Mouse (Mus musculus) midbrain, embryonic 14.5 days (tissue): Measurements from ENCODE around the gene Abl1. TPM values are rescaled to one million over a fixed set of nuclear protein-coding genes. Genes with fewer than 3 reads are reported as not detected.

Experiments
- ATAC-seq: fragments of 200-750 bp; cut with Nextera tagmentation; 2 replicates; pipeline ENCODE4 v1.8.0; 2017; ENCODE audit warnings: moderate number of reproducible peaks, moderate library complexity; ENCODE audit not compliant: low FRiP score, low TSS enrichment
- DNase-seq: peaks from one replicate; pipeline ENCODE4 v3.0.0-alpha.2; 2015
- H3K27ac ChIP-seq: fragments of 300-500 bp; sonication (generic); replicated peaks from 2 replicates; pipeline ENCODE4 v1.5.1; 2014; ENCODE audit warnings: mild to moderate bottlenecking, low read depth, low read length, moderate library complexity
- H3K27me3 ChIP-seq: fragments of 300-500 bp; sonication (generic); 2 replicates; pipeline ENCODE4 v1.6.1; 2014; ENCODE audit warnings: low read length, control low read depth, mixed read lengths; ENCODE audit not compliant: control insufficient read depth, insufficient read depth
- H3K36me3 ChIP-seq: fragments of 300-500 bp; sonication (generic); 2 replicates; pipeline ENCODE4 v1.6.1; 2014; ENCODE audit warnings: low read length, control low read depth; ENCODE audit not compliant: control insufficient read depth, insufficient read depth
- H3K4me1 ChIP-seq: fragments of 300-500 bp; sonication (generic); 2 replicates; pipeline ENCODE4 v1.6.1; 2014; ENCODE audit warnings: mild to moderate bottlenecking, antibody characterized with exemption, low read length, control low read depth; ENCODE audit not compliant: control insufficient read depth, insufficient read depth
- H3K4me2 ChIP-seq: fragments of 300-500 bp; sonication (generic); 2 replicates; pipeline ENCODE4 v1.6.1; 2014; ENCODE audit warnings: mild to moderate bottlenecking, low read length, moderate library complexity
- H3K4me3 ChIP-seq: fragments of 300-500 bp; sonication (generic); replicated peaks from 2 replicates; pipeline ENCODE4 v1.5.1; 2014; ENCODE audit warnings: low read depth, low read length
- H3K9ac ChIP-seq: fragments of 300-500 bp; sonication (generic); replicated peaks from 2 replicates; pipeline ENCODE4 v1.6.1; 2014; ENCODE audit warnings: mild to moderate bottlenecking, low read length, moderate library complexity
- H3K9me3 ChIP-seq: fragments of 300-500 bp; sonication (generic); 2 replicates; pipeline ENCODE4 v1.6.1; 2016; ENCODE audit warnings: low read length, control low read depth, mixed read lengths; ENCODE audit not compliant: control insufficient read depth
- WGBS: fragments of 180-500 bp; shearing (Covaris S2); extraction: QIAGEN DNeasy Blood & Tissue Kit; methylation state at CpG from one replicate; pipeline ENCODE4 v1.1.7; 2014; 5-methylcytosine and 5-hydroxymethylcytosine counted together
- polyA plus RNA-seq: library from polyadenylated mRNA; unstranded; fragments of >200 nt; fragmentation: Nextera tagmentation; extraction: Ambion mirVana; gene quantifications from 2 replicates; pipeline ENCODE4 v1.2.1, GENCODE M21; 2014

The Abl1 gene
- polyA plus RNA-seq, 1 experiment from 2014 or later = 27.6 TPM

GRCm38 (mm10) chr2:31653971-31654853 lies 34.0 kb upstream of the Abl1 start:
- ATAC-seq (peak; percentile 81), DNase-seq (peak; percentile 86)
- peak overlapping the region; percentile 56 for H3K9ac ChIP-seq
- H3K4me3 ChIP-seq = peak overlapping the region; percentile 49
- no peaks in the 10 kb centered on the region for H3K36me3 ChIP-seq
- peak overlapping the region; percentile 77 for H3K4me2 ChIP-seq
- WGBS = 2% methylated on average over 109 of the region's 109 CpGs
- no peaks in the 10 kb centered on the region for H3K9me3 ChIP-seq
- 0 out of 2 replicates have a peak, but pooled peaks cover 9% of the 10 kb centered on the region for H3K4me1 ChIP-seq
- H3K27ac ChIP-seq = peak overlapping the region; percentile 13; the same call in 1 of the 2 replicates
- H3K27me3 ChIP-seq = peaks cover 92% of the 10 kb centered on the region

- H3K9me3 ChIP-seq = no peaks in the 10 kb centered on the region
- 0 out of 2 replicates have a peak, but pooled peaks cover 9% of the 10 kb centered on the region for H3K4me1 ChIP-seq
- no peaks in the 10 kb centered on the region for H3K36me3 ChIP-seq
- DNase-seq (peak; percentile 80), ATAC-seq (no peak)
- H3K27ac ChIP-seq = no peak overlapping the region
- WGBS = 8% methylated on average over 22 of the region's 22 CpGs
- H3K4me3 ChIP-seq = peak overlapping the region; percentile 49
- peaks cover 88% of the 10 kb centered on the region for H3K27me3 ChIP-seq
- peak overlapping the region; percentile 77 for H3K4me2 ChIP-seq
- peak overlapping the region; percentile 56; the same call in 1 of the 2 replicates for H3K9ac ChIP-seq
These were observed 33.2 kb upstream of the Abl1 start for GRCm38 (mm10) chr2:31654854-31655559.

GRCm38 (mm10) chr2:31656374-31656773 lies 31.8 kb upstream of the Abl1 start:
- no peak overlapping the region for H3K4me3 ChIP-seq
- H3K4me1 ChIP-seq = 0 out of 2 replicates have a peak, but pooled peaks cover 9% of the 10 kb centered on the region
- no peak overlapping the region for H3K9ac ChIP-seq
- WGBS = 87% methylated on average over 7 of the region's 7 CpGs
- no peaks in the 10 kb centered on the region for H3K36me3 ChIP-seq
- H3K27ac ChIP-seq = no peak overlapping the region
- DNase-seq = no peak
- peaks cover 76% of the 10 kb centered on the region for H3K27me3 ChIP-seq
- H3K9me3 ChIP-seq = no peaks in the 10 kb centered on the region
- ATAC-seq = no peak
- no peak overlapping the region for H3K4me2 ChIP-seq

- Histone ChIP-seq H3K9me3 (no peaks in the 10 kb centered on the region), H3K27ac (no peak overlapping the region), H3K36me3 (no peaks in the 10 kb centered on the region), H3K9ac (no peak overlapping the region), H3K27me3 (peaks cover 32% of the 10 kb centered on the region), H3K4me3 (no peak overlapping the region), H3K4me1 (no peaks in the 10 kb centered on the region), H3K4me2 (no peak overlapping the region)
- ATAC-seq = no peak
- DNase-seq = no peak
- WGBS = 71% methylated on average over 8 of the region's 8 CpGs
These were observed 25.0 kb upstream of the Abl1 start for GRCm38 (mm10) chr2:31662939-31663803.

DNA sequence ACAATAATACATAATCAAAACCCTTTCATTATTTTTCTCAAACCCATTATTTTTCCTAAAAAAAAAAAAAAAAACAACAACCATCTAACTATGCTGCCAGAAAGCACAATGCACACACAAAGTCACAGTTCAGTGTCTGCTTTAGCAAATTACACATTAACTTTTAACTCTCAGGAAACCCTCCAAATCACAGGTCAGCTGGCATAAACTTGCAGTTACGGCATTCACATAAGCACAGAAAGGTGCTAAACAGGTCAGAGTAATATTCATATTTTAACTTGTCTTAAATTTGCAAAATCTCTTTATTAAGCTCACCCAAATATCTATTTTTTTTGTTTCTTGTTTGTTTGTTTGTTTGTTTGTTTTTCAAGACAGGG lies 24.4 kb upstream of the Abl1 start:
- Histone ChIP-seq H3K4me3 (no peak overlapping the region), H3K4me2 (no peak overlapping the region), H3K36me3 (no peaks in the 10 kb centered on the region), H3K27ac (no peak overlapping the region), H3K4me1 (no peaks in the 10 kb centered on the region), H3K27me3 (peaks cover 25% of the 10 kb centered on the region), H3K9ac (no peak overlapping the region), H3K9me3 (no peaks in the 10 kb centered on the region)
- ATAC-seq (no peak), DNase-seq (no peak)
- 94% methylated on average over 1 of the region's 1 CpGs for WGBS

GRCm38 (mm10) chr2:31667332-31667731 lies 20.8 kb upstream of the Abl1 start:
- H3K27me3 ChIP-seq = peaks cover 11% of the 10 kb centered on the region; the same call in 1 of the 2 replicates
- H3K4me3 ChIP-seq = no peak overlapping the region
- no peaks in the 10 kb centered on the region for H3K9me3 ChIP-seq
- no peaks in the 10 kb centered on the region for H3K36me3 ChIP-seq
- H3K4me2 ChIP-seq = no peak overlapping the region
- DNase-seq = peak; percentile 69
- no peak overlapping the region for H3K27ac ChIP-seq
- peaks cover 4% of the 10 kb centered on the region; the same call in 1 of the 2 replicates for H3K4me1 ChIP-seq
- WGBS = 18% methylated on average over 4 of the region's 4 CpGs
- no peak overlapping the region for H3K9ac ChIP-seq
- ATAC-seq = no peak

GRCm38 (mm10) chr2:31670551-31671035 lies 17.6 kb upstream of the Abl1 start, which contains the start of gene Exosc2:
Gene Exosc2, plus strand, starts transcription at chr2:31670715.
- H3K4me1 ChIP-seq = peaks cover 4% of the 10 kb centered on the region; the same call in 1 of the 2 replicates
- H3K4me3 ChIP-seq = peak within 1 kb of the TSS; percentile 68
- H3K27me3 ChIP-seq = peaks cover 4% of the 10 kb centered on the region; the same call in 1 of the 2 replicates
- H3K36me3 ChIP-seq = peaks cover 31% of the 10 kb centered on the region
- no peak within 1 kb of the TSS for H3K27ac ChIP-seq
- H3K4me2 ChIP-seq = peak within 1 kb of the TSS; percentile 92
- peak within 1 kb of the TSS; percentile 72 for H3K9ac ChIP-seq
- H3K9me3 ChIP-seq = no peaks in the 10 kb centered on the region
- DNase-seq (peak; percentile 97), ATAC-seq (peak; percentile 94)
- WGBS = under 1% methylated on average over 27 of the region's 27 CpGs

GRCm38 (mm10) chr2:31678641-31679040 lies 9.5 kb upstream of the Abl1 start:
- no peak for ATAC-seq
- no peak for DNase-seq
- H3K36me3 ChIP-seq = peaks cover 62% of the 10 kb centered on the region

More at GRCm38 (mm10) chr2:31678641-31679040, 9.5 kb upstream of the Abl1 start:
- no peaks in the 10 kb centered on the region for H3K4me1 ChIP-seq
- WGBS = 95% methylated on average over 6 of the region's 6 CpGs
- no peak overlapping the region for H3K4me2 ChIP-seq
- H3K9me3 ChIP-seq = no peaks in the 10 kb centered on the region
- H3K4me3 ChIP-seq = no peak overlapping the region
- no peak overlapping the region for H3K27ac ChIP-seq
- H3K27me3 ChIP-seq = no peaks in the 10 kb centered on the region
- no peak overlapping the region for H3K9ac ChIP-seq
